Mouse (Mus musculus) brain, embryonic 14.5 days (tissue): ENCODE data around the gene Mcl1.

Experiments used
- CTCF ChIP-seq: fragments of 200-500 bp; IDR thresholded peaks from 2 replicates; pipeline ENCODE4 v1.5.1; 2012; ENCODE audit warnings: inconsistent platforms, mild to moderate bottlenecking, moderate library complexity, borderline replicate concordance; ENCODE audit not compliant: insufficient read depth, insufficient read length; ENCODE audit errors: extremely low read depth
- POLR2A ChIP-seq: fragments of 200-500 bp; IDR thresholded peaks from 2 replicates; pipeline ENCODE4 v1.6.1; 2012; ENCODE audit warnings: mild to moderate bottlenecking, inconsistent platforms, borderline replicate concordance; ENCODE audit not compliant: poor library complexity, insufficient read depth, insufficient read length, severe bottlenecking; ENCODE audit errors: extremely low read depth

DNA sequence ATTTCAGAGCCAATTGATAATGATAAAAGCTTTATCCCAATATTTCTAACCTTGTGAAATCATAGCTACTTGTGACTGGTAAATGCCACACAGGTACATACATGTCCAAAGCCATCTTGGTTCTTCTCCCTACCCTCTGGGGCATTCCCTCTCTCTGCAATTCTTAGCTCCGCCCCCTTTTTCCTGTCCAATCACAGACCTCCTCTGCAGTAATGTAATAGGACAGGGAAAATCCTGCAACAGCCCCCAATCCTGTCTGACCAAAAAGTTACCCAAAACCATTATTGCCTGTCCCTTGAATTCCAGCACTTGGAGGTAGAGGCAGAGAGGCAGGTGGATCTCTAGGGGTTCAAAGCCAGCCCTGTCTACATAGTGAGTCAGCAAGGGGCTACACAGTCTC, 37.3 kb upstream of the Mcl1 start:
- TF ChIP-seq CTCF (no peak), POLR2A (no peak)
